Mouse (Mus musculus): ENCODE data around the gene Tbc1d1. TPM values are rescaled to one million over a fixed set of nuclear protein-coding genes. Genes with fewer than 3 reads are reported as not detected.

Gene Tbc1d1
- total RNA-seq, 2 experiments from 2014 or later = 10.4 to 11.0 TPM

- no peak for ATAC-seq (replicated peaks; ENCODE audit: low FRiP score, poor library complexity, severe bottlenecking)
These were observed 76.8 kb downstream of the Tbc1d1 start for GRCm38 (mm10) chr5:64232872-64233271.

- no peak for ATAC-seq (replicated peaks; ENCODE audit: low FRiP score, poor library complexity, severe bottlenecking)
These were observed 78.3 kb downstream of the Tbc1d1 start for GRCm38 (mm10) chr5:64234269-64234985.

- ATAC-seq (replicated peaks; ENCODE audit: low FRiP score, poor library complexity, severe bottlenecking) = no peak
These were observed 79.1 kb downstream of the Tbc1d1 start for GRCm38 (mm10) chr5:64235250-64235649.

GRCm38 (mm10) chr5:64236561-64236960 lies 80.5 kb downstream of the Tbc1d1 start:
- ATAC-seq (replicated peaks; ENCODE audit: low FRiP score, poor library complexity, severe bottlenecking) = no peak

- no peak for ATAC-seq (replicated peaks; ENCODE audit: low FRiP score, poor library complexity, severe bottlenecking)
These were observed 81.2 kb downstream of the Tbc1d1 start for GRCm38 (mm10) chr5:64237263-64237662.

- ATAC-seq (replicated peaks; ENCODE audit: low FRiP score, poor library complexity, severe bottlenecking) = no peak
These were observed 81.6 kb downstream of the Tbc1d1 start for GRCm38 (mm10) chr5:64237693-64238092.

- no peak for ATAC-seq (replicated peaks; ENCODE audit: low FRiP score, poor library complexity, severe bottlenecking)
These were observed 83.0 kb downstream of the Tbc1d1 start for GRCm38 (mm10) chr5:64238894-64239652.

- no peak for ATAC-seq (replicated peaks; ENCODE audit: low FRiP score, poor library complexity, severe bottlenecking)
These were observed 85.0 kb downstream of the Tbc1d1 start for GRCm38 (mm10) chr5:64240941-64241682.

GRCm38 (mm10) chr5:64241867-64242266 lies 85.8 kb downstream of the Tbc1d1 start:
- ATAC-seq (replicated peaks; ENCODE audit: low FRiP score, poor library complexity, severe bottlenecking) = no peak

- no peak for ATAC-seq (replicated peaks; ENCODE audit: low FRiP score, poor library complexity, severe bottlenecking)
These were observed 86.8 kb downstream of the Tbc1d1 start for GRCm38 (mm10) chr5:64242795-64243455.

- ATAC-seq (replicated peaks; ENCODE audit: low FRiP score, poor library complexity, severe bottlenecking) = no peak
These were observed 87.6 kb downstream of the Tbc1d1 start for GRCm38 (mm10) chr5:64243666-64244065.

- ATAC-seq (replicated peaks; ENCODE audit: low FRiP score, poor library complexity, severe bottlenecking) = no peak
These were observed 88.2 kb downstream of the Tbc1d1 start for GRCm38 (mm10) chr5:64244283-64244682.

- ATAC-seq (replicated peaks; ENCODE audit: low FRiP score, poor library complexity, severe bottlenecking) = no peak
These were observed 88.6 kb downstream of the Tbc1d1 start for GRCm38 (mm10) chr5:64244745-64245144.

- ATAC-seq (replicated peaks; ENCODE audit: low FRiP score, poor library complexity, severe bottlenecking) = no peak
These were observed 95.3 kb downstream of the Tbc1d1 start for GRCm38 (mm10) chr5:64251435-64251834.

- no peak for ATAC-seq (replicated peaks; ENCODE audit: low FRiP score, poor library complexity, severe bottlenecking)
These were observed 98.2 kb downstream of the Tbc1d1 start for GRCm38 (mm10) chr5:64254278-64254677.

- no peak for ATAC-seq (replicated peaks; ENCODE audit: low FRiP score, poor library complexity, severe bottlenecking)
These were observed 98.9 kb downstream of the Tbc1d1 start for GRCm38 (mm10) chr5:64254988-64255387.

GRCm38 (mm10) chr5:64263348-64263747 lies 107.2 kb downstream of the Tbc1d1 start:
- no peak for ATAC-seq (replicated peaks; ENCODE audit: low FRiP score, poor library complexity, severe bottlenecking)

- ATAC-seq (replicated peaks; ENCODE audit: low FRiP score, poor library complexity, severe bottlenecking) = no peak
These were observed 107.9 kb downstream of the Tbc1d1 start for GRCm38 (mm10) chr5:64263898-64264478.

- no peak for ATAC-seq (replicated peaks; ENCODE audit: low FRiP score, poor library complexity, severe bottlenecking)
These were observed 109.0 kb downstream of the Tbc1d1 start for GRCm38 (mm10) chr5:64265145-64265544.

- ATAC-seq (replicated peaks; ENCODE audit: low FRiP score, poor library complexity, severe bottlenecking) = no peak
These were observed 109.8 kb downstream of the Tbc1d1 start for GRCm38 (mm10) chr5:64265906-64266305.

Measured in erythroblast, adult 5-6 weeks (primary cell).